8 mouse cellular contexts compared by ENCODE assay signal in the genomic region with DNA sequence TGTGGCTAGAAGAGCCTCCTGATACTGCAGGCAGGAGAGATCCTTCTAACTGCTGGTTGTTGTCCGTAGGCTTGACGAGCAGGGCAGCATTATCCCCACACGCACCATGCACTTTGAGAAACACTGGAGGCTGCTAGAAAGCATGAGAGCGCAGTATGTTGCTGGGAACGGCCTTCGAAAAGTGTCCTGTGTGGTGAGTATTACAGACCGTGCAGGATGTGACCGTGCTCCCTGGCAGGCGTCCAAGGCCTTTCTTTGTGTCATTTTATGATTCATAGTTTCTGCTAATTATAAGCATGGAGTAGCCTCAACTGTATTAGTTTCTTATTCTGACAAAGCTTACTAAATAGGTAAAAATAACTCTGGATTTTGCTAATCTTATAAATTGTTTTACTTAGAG. TPM values are rescaled to one million over a fixed set of nuclear protein-coding genes. Genes with fewer than 3 reads are reported as not detected.
DNase-seq lines count a peak whose midpoint lies in the region; ATAC-seq lines count a peak whose summit lies in the region.

No protein-coding gene starts in this region.

- no peak overlapping the region for H3K4me3 ChIP-seq in midbrain, embryonic 15.5 days
- H3K4me3 ChIP-seq in neural tube, embryonic 15.5 days (replicated peaks): no peak overlapping the region

- peak; percentile 33 for DNase-seq in left cerebral cortex, postnatal 4 days
- no peak for DNase-seq in left cerebral cortex, postnatal 25 days (ENCODE audit: low spot score in 2 of 2)
- DNase-seq in adrenal gland, adult 2 months: peak; percentile 94
- peak; percentile 70 for DNase-seq in heart, adult 8-10 months (ENCODE audit: low spot score)
- peak; percentile 83 for DNase-seq in kidney, postnatal 14 days
- peak; percentile 83 for DNase-seq in testis, postnatal 10 days (ENCODE audit: low spot score)

- 85% methylated on average over 9 of the region's 9 CpGs for WGBS in midbrain, embryonic 15.5 days
- 74% methylated on average over 9 of the region's 9 CpGs for WGBS in neural tube, embryonic 15.5 days

- ATAC-seq in midbrain, embryonic 15.5 days (replicated peaks): no peak
- no peak for ATAC-seq in neural tube, embryonic 15.5 days (ENCODE audit: low FRiP score)

- H3K4me1 ChIP-seq in midbrain, embryonic 15.5 days: no peaks in the 10 kb centered on the region
- H3K4me1 ChIP-seq in neural tube, embryonic 15.5 days: peaks cover 21% of the 10 kb centered on the region

- no peaks in the 10 kb centered on the region for H3K27me3 ChIP-seq in midbrain, embryonic 15.5 days (replicated peaks)
- no peaks in the 10 kb centered on the region for H3K27me3 ChIP-seq in neural tube, embryonic 15.5 days (replicated peaks)

- H3K27ac ChIP-seq in midbrain, embryonic 15.5 days: no peak overlapping the region
- H3K27ac ChIP-seq in neural tube, embryonic 15.5 days (replicated peaks): no peak overlapping the region

- H3K36me3 ChIP-seq in midbrain, embryonic 15.5 days (replicated peaks): peaks cover 45% of the 10 kb centered on the region
- H3K36me3 ChIP-seq in neural tube, embryonic 15.5 days: peaks cover 65% of the 10 kb centered on the region

- H3K9ac ChIP-seq in midbrain, embryonic 15.5 days: no peak overlapping the region
- no peak overlapping the region for H3K9ac ChIP-seq in neural tube, embryonic 15.5 days (replicated peaks)

- H3K9me3 ChIP-seq in midbrain, embryonic 15.5 days: no peaks in the 10 kb centered on the region
- H3K9me3 ChIP-seq in neural tube, embryonic 15.5 days (replicated peaks): no peaks in the 10 kb centered on the region

- intact Hi-C loops in left cerebral cortex, postnatal 4 days (cut with DNase I): no loop called here
- intact Hi-C loops in left cerebral cortex, postnatal 25 days (cut with DNase I): no loop called here

- H3K4me2 ChIP-seq in midbrain, embryonic 15.5 days: no peak overlapping the region
- no peak overlapping the region for H3K4me2 ChIP-seq in neural tube, embryonic 15.5 days

RNA-seq across cellular contexts. Expression of gene Anapc4, which starts 32.0 kb away (rescaled TPM):
- 100 to 1,000 TPM in 1 of 2 experiments, 10 to 100 TPM in 1; 91.9 to 109 TPM for total RNA-seq in left cerebral cortex, postnatal 4 days (2021)
- total RNA-seq in left cerebral cortex, postnatal 25 days (2021): 10 to 100 TPM; 64.9 to 65.5 TPM
- 10 to 100 TPM; 48.2 to 72.9 TPM for total RNA-seq in adrenal gland, adult 2 months (2021)
- polyA plus RNA-seq in adrenal gland, adult 2 months (2012; rRNA removed): 7.8 and 10.1 TPM in 2 replicates
- total RNA-seq in heart, adult 8-10 months (2022): 10 to 100 TPM; 28.5 to 40.0 (median 34.4) TPM
- polyA plus RNA-seq in midbrain, embryonic 15.5 days (2015; fragmentation: Nextera tagmentation; extraction: Ambion mirVana): 115 TPM in 2 replicates
- polyA plus RNA-seq in neural tube, embryonic 15.5 days (2015; fragmentation: Nextera tagmentation; extraction: Ambion mirVana): 99.4 and 103 TPM in 2 replicates

Comparison
In these comparisons a context has a peak if more than half of its experiments do, and no peak if none do; other contexts are left out.
1. DNase-seq: peak in left cerebral cortex, postnatal 4 days (single experiment), adrenal gland, adult 2 months (single experiment), heart, adult 8-10 months (single experiment), kidney, postnatal 14 days (single experiment) and testis, postnatal 10 days (single experiment); none in left cerebral cortex, postnatal 25 days (0 of 2).